ENCODE assay signal across 10 mouse cellular contexts in genomic region chr10:18446359-18446820, GRCm38 (mm10).
DNase-seq lines count a peak whose midpoint lies in the region; ATAC-seq and TF ChIP-seq lines count a peak whose summit lies in the region.
"Had no signal": no experiment of that assay in that cellular context is flagged by ENCODE, and none has a peak within 500 bp of the region (broad histone marks: within the 10 kb centered on the region; RNA-seq: fewer than 3 reads in every experiment).

No protein-coding gene starts in this region.

- peak overlapping the region; percentile 16; the same call in 1 of the 2 replicates for H3K4me3 ChIP-seq in forebrain, embryonic 10.5 days
- H3K4me3 ChIP-seq in forebrain, postnatal 0 days (ENCODE audit: low read depth, low read length): no peak overlapping the region
- H3K4me3 ChIP-seq in lung, postnatal 0 days (ENCODE audit: low read depth, low read length): no peak overlapping the region
- no peak overlapping the region for H3K4me3 ChIP-seq in hindbrain, embryonic 12.5 days
- no peak overlapping the region for H3K4me3 ChIP-seq in neural tube, embryonic 11.5 days (ENCODE audit: low read depth, low read length)
- H3K4me3 ChIP-seq in kidney, embryonic 15.5 days (replicated peaks): no peak overlapping the region

- no peak for TF ChIP-seq CTCF in forebrain, postnatal 0 days (IDR thresholded peaks at IDR 0.05; ENCODE audit: low read depth)
- no peak for TF ChIP-seq CTCF in lung, postnatal 0 days (IDR thresholded peaks at IDR 0.05)

- ATAC-seq in forebrain, postnatal 0 days: no peak
- ATAC-seq in lung, postnatal 0 days: peak; percentile 78
- no peak for ATAC-seq in hindbrain, embryonic 12.5 days (ENCODE audit: low FRiP score)
- 0 out of 2 replicates have a peak, but pooled peaks have one; percentile 52 for ATAC-seq in neural tube, embryonic 11.5 days (ENCODE audit: insufficient read depth, low FRiP score, low TSS enrichment)
- ATAC-seq in kidney, embryonic 15.5 days (replicated peaks; ENCODE audit: low FRiP score): no peak

- H3K36me3 ChIP-seq in forebrain, embryonic 10.5 days (replicated peaks): no peaks in the 10 kb centered on the region
- no peaks in the 10 kb centered on the region for H3K36me3 ChIP-seq in forebrain, postnatal 0 days (ENCODE audit: insufficient read depth)
- no peaks in the 10 kb centered on the region for H3K36me3 ChIP-seq in lung, postnatal 0 days (ENCODE audit: insufficient read depth, low read length)
- H3K36me3 ChIP-seq in hindbrain, embryonic 12.5 days: no peaks in the 10 kb centered on the region
- no peaks in the 10 kb centered on the region for H3K36me3 ChIP-seq in neural tube, embryonic 11.5 days (ENCODE audit: control insufficient read depth, insufficient read depth, low read length)
- no peaks in the 10 kb centered on the region for H3K36me3 ChIP-seq in kidney, embryonic 15.5 days

- H3K27ac ChIP-seq in forebrain, embryonic 10.5 days: peak overlapping the region; percentile 56
- no peak overlapping the region; the same call in 1 of the 2 replicates for H3K27ac ChIP-seq in forebrain, postnatal 0 days (ENCODE audit: low read depth, low read length)
- H3K27ac ChIP-seq in lung, postnatal 0 days (ENCODE audit: low read length): no peak overlapping the region
- peak overlapping the region; percentile 35; the same call in 1 of the 2 replicates for H3K27ac ChIP-seq in hindbrain, embryonic 12.5 days
- H3K27ac ChIP-seq in neural tube, embryonic 11.5 days (ENCODE audit: low read depth, low read length): no peak overlapping the region
- no peak overlapping the region for H3K27ac ChIP-seq in kidney, embryonic 15.5 days

- H3K4me1 ChIP-seq in forebrain, embryonic 10.5 days: peaks cover 61% of the 10 kb centered on the region
- peaks cover 7% of the 10 kb centered on the region; the same call in 1 of the 2 replicates for H3K4me1 ChIP-seq in forebrain, postnatal 0 days (ENCODE audit: insufficient read depth)
- peaks cover 3% of the 10 kb centered on the region; the same call in 1 of the 2 replicates for H3K4me1 ChIP-seq in lung, postnatal 0 days (ENCODE audit: insufficient read depth, low read depth, low read length)
- peaks cover 19% of the 10 kb centered on the region for H3K4me1 ChIP-seq in hindbrain, embryonic 12.5 days
- peaks cover 15% of the 10 kb centered on the region; the same call in 1 of the 2 replicates for H3K4me1 ChIP-seq in neural tube, embryonic 11.5 days (ENCODE audit: control insufficient read depth, insufficient read depth, low read length)
- H3K4me1 ChIP-seq in kidney, embryonic 15.5 days: peaks cover 19% of the 10 kb centered on the region

- H3K27me3 ChIP-seq in forebrain, embryonic 10.5 days (ENCODE audit: poor library complexity, severe bottlenecking): no peaks in the 10 kb centered on the region
- H3K27me3 ChIP-seq in forebrain, postnatal 0 days (ENCODE audit: insufficient read depth, low read length): no peaks in the 10 kb centered on the region
- H3K27me3 ChIP-seq in lung, postnatal 0 days (replicated peaks; ENCODE audit: insufficient read depth, low read length): no peaks in the 10 kb centered on the region
- H3K27me3 ChIP-seq in hindbrain, embryonic 12.5 days: no peaks in the 10 kb centered on the region
- H3K27me3 ChIP-seq in neural tube, embryonic 11.5 days (ENCODE audit: control insufficient read depth, insufficient read depth, low read length): no peaks in the 10 kb centered on the region
- no peaks in the 10 kb centered on the region for H3K27me3 ChIP-seq in kidney, embryonic 15.5 days

- DNase-seq in forebrain, embryonic 10.5 days (ENCODE audit: extremely low spot score, low spot score): peak; percentile 44
- no peak for DNase-seq in forebrain, postnatal 0 days
- DNase-seq in lung, postnatal 0 days (ENCODE audit: low spot score): peak; percentile 55
- DNase-seq in lung, adult 18-20 months: no peak
- DNase-seq in neural tube, embryonic 11.5 days (ENCODE audit: low spot score): no peak
- no peak for DNase-seq in gastrocnemius, postnatal 25 days
- DNase-seq: cerebellum, adult 11-12 months; right cerebral cortex, postnatal 25 days had no signal

- no peak overlapping the region for H3K4me2 ChIP-seq in forebrain, postnatal 0 days (ENCODE audit: low read depth)
- H3K4me2 ChIP-seq in lung, postnatal 0 days (replicated peaks; ENCODE audit: low read depth, low read length): no peak overlapping the region
- 0 out of 2 replicates have a peak overlapping the region, but pooled peaks have one; percentile 11 for H3K4me2 ChIP-seq in hindbrain, embryonic 12.5 days (replicated peaks)
- H3K4me2 ChIP-seq in neural tube, embryonic 11.5 days (ENCODE audit: low read depth): peak overlapping the region; percentile 12; the same call in 1 of the 2 replicates
- H3K4me2 ChIP-seq in kidney, embryonic 15.5 days: no peak overlapping the region

- H3K9me3 ChIP-seq in forebrain, embryonic 10.5 days: no peaks in the 10 kb centered on the region
- no peaks in the 10 kb centered on the region for H3K9me3 ChIP-seq in forebrain, postnatal 0 days (ENCODE audit: low read length)
- H3K9me3 ChIP-seq in lung, postnatal 0 days (ENCODE audit: low read length): no peaks in the 10 kb centered on the region
- H3K9me3 ChIP-seq in hindbrain, embryonic 12.5 days (replicated peaks): no peaks in the 10 kb centered on the region
- no peaks in the 10 kb centered on the region for H3K9me3 ChIP-seq in neural tube, embryonic 11.5 days (ENCODE audit: control insufficient read depth, low read length)
- H3K9me3 ChIP-seq in kidney, embryonic 15.5 days (replicated peaks): no peaks in the 10 kb centered on the region

- H3K9ac ChIP-seq in forebrain, postnatal 0 days: no peak overlapping the region
- no peak overlapping the region for H3K9ac ChIP-seq in lung, postnatal 0 days (replicated peaks; ENCODE audit: low read depth)
- no peak overlapping the region for H3K9ac ChIP-seq in hindbrain, embryonic 12.5 days
- H3K9ac ChIP-seq in neural tube, embryonic 11.5 days (ENCODE audit: low read length): no peak overlapping the region
- H3K9ac ChIP-seq in kidney, embryonic 15.5 days: no peak overlapping the region

- TF ChIP-seq EP300 in lung, postnatal 0 days (IDR thresholded peaks at IDR 0.05): no peak

- WGBS in forebrain, embryonic 10.5 days: 16% methylated on average over 4 of the region's 7 CpGs
- 10% methylated on average over 5 of the region's 7 CpGs for WGBS in forebrain, postnatal 0 days
- WGBS in lung, postnatal 0 days: 23% methylated on average over 5 of the region's 7 CpGs
- 4% methylated on average over 6 of the region's 7 CpGs for WGBS in hindbrain, embryonic 12.5 days
- WGBS in neural tube, embryonic 11.5 days: 9% methylated on average over 6 of the region's 7 CpGs
- 25% methylated on average over 5 of the region's 7 CpGs for WGBS in kidney, embryonic 15.5 days

Comparison
In these comparisons a context has a peak if more than half of its experiments do, and no peak if none do; other contexts are left out.
1. DNase-seq: peak in forebrain, embryonic 10.5 days (single experiment) and lung, postnatal 0 days (single experiment); none in forebrain, postnatal 0 days (single experiment), lung, adult 18-20 months (0 of 2), neural tube, embryonic 11.5 days (single experiment) and gastrocnemius, postnatal 25 days (single experiment).
2. H3K27ac ChIP-seq: peak in forebrain, embryonic 10.5 days (single experiment) and hindbrain, embryonic 12.5 days (single experiment); none in forebrain, postnatal 0 days (single experiment), lung, postnatal 0 days (single experiment), neural tube, embryonic 11.5 days (single experiment) and kidney, embryonic 15.5 days (single experiment).
3. ATAC-seq: peak in lung, postnatal 0 days (single experiment) and neural tube, embryonic 11.5 days (single experiment); none in forebrain, postnatal 0 days (single experiment), hindbrain, embryonic 12.5 days (single experiment) and kidney, embryonic 15.5 days (single experiment).
4. H3K4me2 ChIP-seq: peak in hindbrain, embryonic 12.5 days (single experiment) and neural tube, embryonic 11.5 days (single experiment); none in forebrain, postnatal 0 days (single experiment), lung, postnatal 0 days (single experiment) and kidney, embryonic 15.5 days (single experiment).